Mouse (Mus musculus): ENCODE results near the gene Abhd6.

Abhd6 gene

GRCm38 (mm10) chr14:8002432-8003092 lies at the start of gene Abhd6:
TSS of gene Abhd6 (plus strand) at chr14:8002902.
- peak; percentile 62 for DNase-seq (ENCODE audit: low read depth, low spot score)

DNA sequence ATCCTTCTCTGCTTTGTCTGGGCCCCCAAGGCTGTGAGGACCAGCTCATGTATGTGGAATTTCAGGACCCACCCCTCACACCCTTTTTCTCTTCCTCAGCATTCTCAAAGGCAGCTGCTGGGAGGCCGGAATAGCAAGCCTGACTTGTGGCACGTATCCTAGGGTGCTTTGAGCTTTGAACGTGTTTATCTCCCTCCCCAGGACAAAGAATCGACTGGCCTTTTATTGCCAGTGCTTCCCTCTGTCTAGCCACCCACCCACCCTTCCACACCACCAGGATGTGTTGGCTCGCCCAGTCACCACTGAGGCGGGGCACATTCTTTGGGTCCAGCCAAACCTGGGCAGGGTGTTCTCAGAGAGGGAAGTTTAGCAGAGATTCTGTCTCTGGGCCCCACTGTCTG lies 48.6 kb upstream of the Abhd6 start:
- no peak for DNase-seq (ENCODE audit: low read depth, low spot score)

DNA sequence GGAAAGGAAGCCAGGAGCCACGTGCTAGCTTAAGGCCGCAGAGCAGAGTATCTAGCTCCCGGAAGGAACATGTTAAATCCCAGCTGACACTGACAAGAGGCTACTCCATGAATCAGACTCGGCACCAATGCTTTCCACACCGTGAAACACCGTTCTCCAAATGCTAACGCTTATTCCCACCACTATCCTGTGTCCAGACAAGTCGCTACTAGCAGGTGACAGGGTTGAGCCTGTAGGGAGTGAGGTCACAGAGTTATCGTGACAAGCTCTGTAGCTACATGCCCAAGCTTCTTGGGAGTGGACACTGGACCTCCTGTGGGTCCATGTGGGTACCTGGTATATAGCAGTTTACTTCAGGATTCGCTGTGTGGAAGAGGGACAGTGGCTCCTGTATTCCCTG lies 46.3 kb upstream of the Abhd6 start:
- no peak for DNase-seq (ENCODE audit: low read depth, low spot score)

DNA sequence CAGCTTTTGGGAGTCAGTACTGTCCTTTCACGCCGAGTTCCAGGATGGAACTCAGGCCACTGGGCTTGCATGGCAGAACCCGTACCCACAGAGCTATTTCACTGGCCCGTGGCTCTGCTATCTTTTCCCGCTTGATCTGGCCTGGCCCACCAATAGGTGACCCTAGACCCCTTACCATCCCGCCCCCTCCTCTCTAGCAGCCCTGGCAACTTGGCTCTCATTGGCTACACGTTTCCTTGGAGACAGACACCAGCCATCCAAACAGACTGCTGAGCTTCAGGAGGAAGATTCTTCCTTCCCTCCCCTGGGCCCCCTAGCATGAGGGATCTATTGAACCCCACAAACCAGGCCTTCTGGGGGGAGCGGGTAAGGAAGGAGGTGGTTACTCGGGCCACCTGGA lies 45.7 kb upstream of the Abhd6 start, which contains the start of gene Gm45521:
TSS of gene Gm45521 (plus strand) at position 240 of the 400 bp plus-strand sequence.
- no peak for DNase-seq (ENCODE audit: low read depth, low spot score)

DNA sequence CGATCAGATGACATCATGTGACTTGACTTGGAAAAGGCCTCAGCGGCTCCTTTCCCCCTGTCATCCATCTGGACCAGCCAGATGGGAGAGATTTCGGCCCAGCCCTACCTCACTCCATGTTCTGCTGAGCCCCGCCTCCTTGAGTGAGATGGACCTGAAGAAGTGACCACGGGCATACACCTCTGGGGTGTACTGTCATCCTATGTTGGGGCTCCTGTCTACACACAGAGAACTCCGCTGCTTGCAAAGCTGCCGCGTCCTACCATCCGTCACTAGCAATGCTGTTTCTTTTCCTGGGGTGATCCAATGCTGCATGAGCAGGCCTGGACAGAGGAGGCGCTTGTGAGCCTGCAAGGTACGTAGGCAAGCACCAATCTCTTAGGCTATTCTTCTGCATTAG lies 42.1 kb upstream of the Abhd6 start:
- DNase-seq (ENCODE audit: low read depth, low spot score) = no peak

- DNase-seq (ENCODE audit: low read depth, low spot score) = no peak
Measured at GRCm38 (mm10) chr14:7961714-7962113, 41.0 kb upstream of the Abhd6 start.

DNA sequence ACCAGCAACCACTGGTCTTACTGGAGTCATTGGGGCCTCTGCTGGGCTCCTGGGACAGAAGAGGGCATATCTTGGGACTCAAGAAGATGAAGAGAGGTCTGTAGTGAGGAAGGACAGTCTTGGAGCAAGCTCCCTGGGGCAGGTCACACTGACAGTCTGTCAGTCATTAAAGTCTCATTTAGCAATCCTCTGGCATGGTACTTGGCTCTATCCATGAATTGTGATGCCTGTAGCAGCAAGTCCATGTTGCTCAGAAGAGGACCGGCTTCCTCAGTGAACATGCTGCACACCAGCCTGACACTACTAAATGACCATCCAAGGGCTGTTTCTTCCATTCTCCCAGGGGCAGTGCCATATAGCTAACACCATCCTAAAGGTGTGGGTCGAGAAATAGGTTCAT lies 40.1 kb upstream of the Abhd6 start:
- DNase-seq (ENCODE audit: low read depth, low spot score) = no peak

- DNase-seq (ENCODE audit: low read depth, low spot score) = no peak
Measured at GRCm38 (mm10) chr14:7963160-7963559, 39.5 kb upstream of the Abhd6 start.

DNA sequence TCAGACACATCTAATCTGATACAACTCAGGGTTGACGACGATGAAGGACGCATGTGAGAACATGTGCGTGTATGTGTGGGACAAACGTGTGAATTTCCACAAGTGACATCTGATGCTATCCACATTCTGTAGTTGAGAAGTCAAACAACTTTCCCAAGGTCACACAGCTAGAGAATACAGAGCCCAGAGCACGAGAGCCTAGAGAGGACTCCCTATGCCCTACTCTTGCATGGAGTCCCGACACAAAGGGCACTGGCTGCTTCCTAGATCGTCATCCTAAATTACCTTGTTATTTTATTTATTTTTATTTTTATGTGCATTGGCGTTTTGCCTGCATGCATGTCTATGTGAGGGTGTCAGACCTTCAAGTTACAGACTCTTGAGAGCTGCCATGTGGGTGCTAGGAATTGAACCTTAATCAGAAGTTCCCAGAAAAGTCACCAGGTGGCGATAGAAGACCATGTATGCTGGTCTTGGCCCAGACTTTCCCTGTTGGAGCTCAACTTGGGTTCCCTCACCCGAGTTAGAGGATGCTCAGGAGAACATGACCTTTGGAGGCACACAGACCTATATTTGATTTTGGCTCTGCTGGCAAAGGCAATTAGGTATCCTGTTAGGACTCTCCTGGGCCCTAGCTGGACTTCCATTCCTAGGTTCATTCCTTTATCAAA lies 38.3 kb upstream of the Abhd6 start:
- DNase-seq (ENCODE audit: low read depth, low spot score) = peak; percentile 66

DNA sequence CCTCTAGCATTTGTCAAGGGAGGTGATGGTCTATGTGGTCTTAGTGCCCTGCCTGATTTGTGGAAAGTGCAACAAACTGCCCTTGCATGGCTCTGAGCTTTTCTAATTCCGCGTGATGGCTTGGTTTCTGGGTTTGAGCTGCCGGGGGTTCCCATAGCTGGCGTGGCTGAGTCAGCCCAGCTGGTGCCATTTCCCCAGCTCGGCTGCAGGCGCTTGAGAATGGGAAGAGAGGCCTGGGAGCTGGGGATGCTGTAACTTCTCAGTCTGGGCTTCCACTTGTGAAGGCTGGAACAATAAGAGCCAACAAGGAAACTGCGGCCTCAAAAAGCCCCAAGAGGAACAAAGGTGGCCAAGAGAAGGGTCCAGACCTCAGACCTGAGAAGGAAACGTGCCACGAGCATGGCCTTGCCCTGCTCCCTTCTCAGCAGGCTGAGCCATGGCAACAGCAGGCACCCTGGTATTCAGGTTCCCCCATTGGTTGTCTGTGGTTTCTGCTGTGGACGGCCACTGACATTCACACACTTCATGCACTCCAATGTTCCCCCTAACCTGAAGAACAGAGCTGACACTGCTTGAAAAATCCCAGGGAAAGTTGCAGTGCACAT lies 30.7 kb upstream of the Abhd6 start:
- DNase-seq (ENCODE audit: low read depth, low spot score) = no peak

GRCm38 (mm10) chr14:7974643-7975042 lies 28.1 kb upstream of the Abhd6 start:
- DNase-seq (ENCODE audit: low read depth, low spot score) = no peak

DNA sequence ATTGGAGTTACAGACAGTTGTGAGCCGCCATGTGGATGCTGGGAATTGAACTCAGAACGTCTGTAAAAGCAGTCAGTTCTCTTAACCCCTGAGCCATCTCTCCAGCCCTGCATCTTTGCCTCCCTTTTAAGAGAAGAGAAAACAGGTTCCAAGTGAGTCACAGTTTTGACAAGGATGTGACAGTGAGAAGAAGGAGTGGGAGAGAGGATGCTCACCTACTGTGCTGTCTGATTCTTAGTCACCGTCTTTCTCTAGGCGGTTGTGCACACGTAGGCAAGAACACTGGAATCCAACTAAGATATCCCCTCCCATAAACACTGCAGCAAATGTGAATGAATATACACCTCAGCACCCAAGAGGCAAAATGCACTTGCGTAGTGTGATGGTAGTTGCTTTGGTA lies 27.5 kb upstream of the Abhd6 start:
- DNase-seq (ENCODE audit: low read depth, low spot score) = no peak

DNA sequence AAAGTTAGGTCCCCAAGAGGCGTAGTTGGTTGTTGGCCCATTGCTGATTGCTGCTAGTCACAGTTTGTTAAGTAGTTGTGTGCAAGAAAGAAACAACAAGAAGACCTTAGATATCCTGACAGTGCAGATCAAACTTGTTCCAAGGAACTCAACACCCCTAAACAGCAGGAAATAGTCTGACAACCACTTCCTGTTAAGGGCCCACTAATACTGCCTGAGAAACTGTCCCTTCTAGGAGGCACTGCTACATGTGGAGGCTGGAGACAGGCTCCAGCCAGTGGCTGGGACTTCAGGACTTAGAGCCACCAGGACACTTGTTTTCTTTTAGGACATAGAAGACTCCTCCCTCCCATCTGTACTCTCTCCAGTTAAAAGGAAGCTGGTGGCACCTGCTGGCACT lies 25.2 kb upstream of the Abhd6 start:
- DNase-seq (ENCODE audit: low read depth, low spot score) = no peak

GRCm38 (mm10) chr14:7978183-7978582 lies 24.5 kb upstream of the Abhd6 start:
- DNase-seq (ENCODE audit: low read depth, low spot score) = no peak

DNA sequence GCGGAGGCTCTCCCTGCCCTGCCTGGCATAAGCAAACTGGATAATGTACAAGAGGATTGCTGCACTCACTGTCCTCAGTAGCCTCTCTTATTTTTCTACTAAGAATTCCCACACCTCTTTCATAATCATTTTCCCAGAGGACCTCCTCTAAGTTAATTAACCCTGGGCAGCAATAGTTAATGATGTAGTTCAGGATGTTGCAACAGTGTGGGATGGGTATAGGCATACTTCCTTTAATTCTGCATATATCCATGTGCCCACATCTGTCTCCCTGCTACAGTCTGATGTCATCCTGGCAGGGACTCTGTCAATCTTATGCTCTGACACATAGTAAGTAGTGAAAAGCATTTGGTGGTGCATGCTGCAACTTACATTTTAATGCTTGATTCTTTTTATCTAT lies 21.5 kb upstream of the Abhd6 start:
- DNase-seq (ENCODE audit: low read depth, low spot score) = no peak

DNA sequence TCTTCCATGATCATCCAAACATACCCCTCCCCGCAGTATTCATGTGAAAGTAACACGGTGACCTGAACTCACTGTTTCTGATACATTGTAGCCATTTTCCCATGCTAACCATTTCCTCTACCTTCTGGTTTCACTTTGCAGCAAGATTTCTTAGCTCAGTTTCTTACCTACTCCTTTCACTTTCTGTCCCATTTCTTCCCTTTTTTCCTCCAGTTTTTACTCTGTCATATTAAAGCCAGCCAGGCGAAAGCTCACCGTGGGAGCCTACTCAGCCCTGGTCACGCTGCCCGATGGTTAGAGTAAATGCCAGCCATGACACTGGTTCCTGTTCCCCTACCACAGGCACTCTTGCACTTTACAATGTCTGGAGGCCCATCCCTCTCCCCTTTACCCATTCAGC lies 15.8 kb upstream of the Abhd6 start:
- DNase-seq (ENCODE audit: low read depth, low spot score) = no peak

- no peak for DNase-seq (ENCODE audit: low read depth, low spot score)
Measured at GRCm38 (mm10) chr14:7989371-7989770, 13.3 kb upstream of the Abhd6 start.

DNA sequence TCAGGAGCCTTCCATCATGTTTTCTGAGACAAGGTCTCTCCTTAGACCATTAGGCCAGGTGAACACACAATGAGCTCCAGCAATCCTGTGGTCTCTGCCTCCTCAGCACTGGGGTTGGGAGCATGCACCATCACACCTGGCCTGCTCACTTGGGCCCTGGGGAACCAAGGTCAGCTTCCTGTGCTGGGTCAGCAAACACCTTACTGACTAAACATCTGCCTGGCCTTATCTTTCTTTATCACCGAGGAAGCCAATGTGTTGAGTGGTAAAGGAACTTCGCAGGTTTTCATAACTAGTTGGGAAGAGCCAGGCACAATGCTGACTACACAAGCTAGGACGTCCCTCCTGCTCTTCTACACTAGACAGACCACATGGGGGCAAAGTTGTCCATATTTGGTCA lies 12.7 kb upstream of the Abhd6 start:
- no peak for DNase-seq (ENCODE audit: low read depth, low spot score)

GRCm38 (mm10) chr14:7991108-7991776 lies 11.5 kb upstream of the Abhd6 start:
- DNase-seq (ENCODE audit: low read depth, low spot score) = no peak

GRCm38 (mm10) chr14:7992158-7992557 lies 10.5 kb upstream of the Abhd6 start:
- no peak for DNase-seq (ENCODE audit: low read depth, low spot score)

DNA sequence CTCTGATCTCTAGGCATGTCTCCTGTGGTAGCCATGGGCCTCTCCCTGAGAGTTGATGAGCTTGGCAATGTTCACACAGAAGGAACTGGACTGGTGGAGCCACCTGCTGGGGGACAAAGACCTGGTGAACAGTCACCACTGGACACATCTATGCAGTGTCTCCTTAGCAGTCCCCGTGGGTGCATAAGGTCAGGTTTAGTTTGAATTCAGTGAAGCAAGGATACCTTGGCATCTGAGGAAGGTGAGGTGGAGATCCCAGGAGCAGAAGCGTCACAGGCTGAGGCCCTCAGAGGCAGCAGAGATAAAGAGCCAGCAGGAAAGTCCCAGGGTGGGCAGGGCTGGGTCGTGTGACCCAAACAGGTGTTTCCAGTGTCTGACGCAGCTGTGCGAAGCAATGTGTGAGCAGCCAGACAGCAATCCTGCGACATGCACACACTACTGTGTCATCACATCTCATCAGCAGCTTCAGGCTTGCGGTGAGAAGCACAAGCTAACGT lies 8.4 kb upstream of the Abhd6 start, which contains the start of gene Dnase1l3:
TSS of gene Dnase1l3 (minus strand) at position 303 of the 497 bp plus-strand sequence.
- DNase-seq (ENCODE audit: low read depth, low spot score) = no peak

GRCm38 (mm10) chr14:7997255-7997696 lies 5.4 kb upstream of the Abhd6 start:
- DNase-seq (ENCODE audit: low read depth, low spot score) = peak; percentile 73
